Mouse (Mus musculus) bone marrow macrophage, adult 2 months (primary cell): ENCODE results near the gene Ifna14. TPM values are rescaled to one million over a fixed set of nuclear protein-coding genes. Genes with fewer than 3 reads are reported as not detected.

ENCODE experiments used
- H3K27ac ChIP-seq: 2 replicates; pipeline ENCODE4 v1.5.1; 2012; ENCODE audit warnings: low read depth, low read length; ENCODE audit not compliant: insufficient read depth
- H3K4me1 ChIP-seq: 2 replicates; pipeline ENCODE4 v1.6.1; 2012; ENCODE audit warnings: low read length; ENCODE audit not compliant: control insufficient read depth, insufficient read depth
- H3K4me3 ChIP-seq: 2 replicates; pipeline ENCODE4 v1.5.1; 2012; ENCODE audit warnings: mild to moderate bottlenecking, low read length, moderate library complexity; ENCODE audit not compliant: insufficient read depth
- CTCF ChIP-seq: IDR thresholded peaks from 2 replicates; pipeline ENCODE4 v1.5.1; 2012; ENCODE audit warnings: low read depth, mild to moderate bottlenecking, low read length, moderate library complexity
- POLR2A ChIP-seq: IDR thresholded peaks from 2 replicates; pipeline ENCODE4 v1.6.1; 2012; ENCODE audit warnings: mild to moderate bottlenecking, low read depth, low read length, borderline replicate concordance
- polyA plus RNA-seq: library from polyadenylated mRNA; stranded (reverse); fragments of >200 nt; gene quantifications from 2 replicates; pipeline ENCODE4 v1.2.4, GENCODE M21; 2012; ENCODE audit not compliant: missing spikeins, insufficient read depth, insufficient read length

Gene Ifna14
- polyA plus RNA-seq, 1 experiment: not detected

GRCm38 (mm10) chr4:88535742-88536141 lies 35.9 kb downstream of the Ifna14 start:
- TF ChIP-seq POLR2A: no peak
- no peak for TF ChIP-seq CTCF
- H3K27ac ChIP-seq: no peak overlapping the region

DNA sequence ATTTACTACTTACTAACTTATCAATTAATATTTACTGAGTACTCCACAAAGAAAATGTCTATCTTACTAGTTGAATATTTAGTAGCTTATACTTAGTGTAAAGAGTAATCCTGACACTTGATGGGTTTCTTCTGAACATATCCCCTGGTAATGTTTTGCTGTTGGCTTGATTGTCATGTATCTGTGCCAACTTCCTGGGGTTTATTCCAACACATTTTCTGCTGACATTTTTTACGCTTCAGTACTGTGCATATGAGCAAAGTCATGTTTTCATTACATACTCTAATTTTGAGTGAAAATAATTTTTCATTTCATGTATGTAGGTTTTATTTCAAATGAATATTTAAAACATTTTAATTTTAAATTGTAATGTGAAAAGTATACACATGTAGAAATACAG lies 36.7 kb downstream of the Ifna14 start:
- no peak overlapping the region for H3K4me3 ChIP-seq
- peaks cover 18% of the 10 kb centered on the region for H3K4me1 ChIP-seq
- no peak for TF ChIP-seq POLR2A
- TF ChIP-seq CTCF: no peak
- H3K27ac ChIP-seq: no peak overlapping the region

More at GRCm38 (mm10) chr4:88535742-88536141, 35.9 kb downstream of the Ifna14 start:
- Histone ChIP-seq H3K4me3 (no peak overlapping the region), H3K4me1 (peaks cover 15% of the 10 kb centered on the region)

GRCm38 (mm10) chr4:88533499-88533898 lies 38.1 kb downstream of the Ifna14 start:
- no peak overlapping the region for H3K27ac ChIP-seq
- TF ChIP-seq POLR2A (no peak), CTCF (no peak)

GRCm38 (mm10) chr4:88530892-88531291 lies 40.7 kb downstream of the Ifna14 start:
- TF ChIP-seq CTCF: no peak
- TF ChIP-seq POLR2A: no peak
- H3K27ac ChIP-seq: no peak overlapping the region
- H3K4me3 ChIP-seq: no peak overlapping the region
- peaks cover 7% of the 10 kb centered on the region for H3K4me1 ChIP-seq

More at GRCm38 (mm10) chr4:88533499-88533898, 38.1 kb downstream of the Ifna14 start:
- Histone ChIP-seq H3K4me3 (no peak overlapping the region), H3K4me1 (peaks cover 18% of the 10 kb centered on the region)

GRCm38 (mm10) chr4:88530271-88530670 lies 41.3 kb downstream of the Ifna14 start:
- Histone ChIP-seq H3K4me3 (no peak overlapping the region), H3K27ac (no peak overlapping the region), H3K4me1 (peaks cover 5% of the 10 kb centered on the region)
- TF ChIP-seq CTCF (no peak), POLR2A (no peak)

DNA sequence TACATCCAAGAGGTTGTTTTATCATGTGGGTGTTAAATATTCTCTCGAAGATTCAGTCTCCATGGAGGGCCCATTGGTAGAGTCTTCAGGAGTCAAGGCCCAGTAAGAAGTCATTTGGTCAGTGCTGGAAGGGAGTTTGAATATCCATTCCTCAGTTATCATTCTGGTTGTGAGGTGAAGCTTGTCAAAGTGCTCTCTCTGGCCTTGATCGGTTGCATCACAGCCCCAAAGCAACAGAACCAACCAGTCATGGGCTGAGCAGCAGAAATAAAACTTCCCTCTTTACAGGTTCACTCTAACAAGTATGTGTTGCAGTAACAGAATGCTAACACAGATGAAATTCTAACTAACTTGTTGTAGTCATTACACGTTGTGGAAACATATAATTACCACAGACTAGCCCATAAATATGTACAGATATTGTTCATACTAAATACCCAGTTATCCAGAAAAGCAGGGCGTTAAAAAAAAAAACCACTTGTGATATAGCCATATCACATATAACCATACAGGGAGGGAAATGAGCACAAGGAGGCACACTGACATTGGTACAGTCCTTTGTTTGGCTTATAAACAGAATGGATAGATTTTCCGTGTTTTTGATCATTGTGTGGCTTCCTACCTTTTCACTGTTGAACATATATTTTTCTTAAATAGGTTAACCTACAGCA lies 45.1 kb downstream of the Ifna14 start:
- H3K4me1 ChIP-seq: peaks cover 14% of the 10 kb centered on the region
- H3K27ac ChIP-seq: no peak overlapping the region
- H3K4me3 ChIP-seq: no peak overlapping the region
- TF ChIP-seq CTCF: no peak
- TF ChIP-seq POLR2A: no peak

- H3K27ac ChIP-seq: no peak overlapping the region
- TF ChIP-seq POLR2A (no peak), CTCF (no peak)
- no peak overlapping the region for H3K4me3 ChIP-seq
- peaks cover 13% of the 10 kb centered on the region for H3K4me1 ChIP-seq
Observed at GRCm38 (mm10) chr4:88525393-88525792, 46.2 kb downstream of the Ifna14 start.

GRCm38 (mm10) chr4:88523241-88523640 lies 48.4 kb downstream of the Ifna14 start:
- Histone ChIP-seq H3K27ac (no peak overlapping the region), H3K4me3 (no peak overlapping the region), H3K4me1 (peaks cover 11% of the 10 kb centered on the region)
- no peak for TF ChIP-seq POLR2A
- no peak for TF ChIP-seq CTCF

GRCm38 (mm10) chr4:88522674-88523073 lies 48.9 kb downstream of the Ifna14 start, which contains the start of gene Ifnb1:
Gene Ifnb1, minus strand, starts transcription at chr4:88522774.
- Histone ChIP-seq H3K27ac (no peak within 1 kb of the TSS), H3K4me1 (peaks cover 11% of the 10 kb centered on the region), H3K4me3 (no peak within 1 kb of the TSS)
- TF ChIP-seq CTCF: no peak
- TF ChIP-seq POLR2A: no peak

Other genes starting within 250 kb of the Ifna14 start
- gene Hacd4, start 132.9 kb downstream of the Ifna14 start, polyA plus RNA-seq: 121 and 136 TPM in 2 replicates
- not detected in 2 replicates for gene Ifnb1, start 49.0 kb downstream of the Ifna14 start, polyA plus RNA-seq
- gene Ifna15, start 13.6 kb downstream of the Ifna14 start, polyA plus RNA-seq: not detected in 2 replicates
- gene Ifna9, start 20.6 kb upstream of the Ifna14 start, polyA plus RNA-seq: not detected in 2 replicates
- gene Ifna12, start 31.6 kb upstream of the Ifna14 start, polyA plus RNA-seq: not detected in 2 replicates
- gene C87499, start 62.6 kb upstream of the Ifna14 start, polyA plus RNA-seq: not detected in 2 replicates
- gene Ifna13, start 72.7 kb upstream of the Ifna14 start, polyA plus RNA-seq: not detected in 2 replicates
- gene Ifna16, start 105.1 kb upstream of the Ifna14 start, polyA plus RNA-seq: not detected in 2 replicates
- not detected in 2 replicates for gene Ifna2, start 112.1 kb upstream of the Ifna14 start, polyA plus RNA-seq
- gene Ifnab, start 119.6 kb upstream of the Ifna14 start, polyA plus RNA-seq: not detected in 2 replicates
- gene Gm26566, start 150.0 kb upstream of the Ifna14 start, polyA plus RNA-seq: not detected in 2 replicates
- 60.5 and 64.8 TPM in 2 replicates for gene Klhl9, start 150.7 kb upstream of the Ifna14 start, polyA plus RNA-seq
- not detected in 2 replicates for gene Gm13271, start 183.1 kb upstream of the Ifna14 start, polyA plus RNA-seq
- gene Gm13283, start 188.3 kb upstream of the Ifna14 start, polyA plus RNA-seq: not detected in 2 replicates
- not detected in 2 replicates for gene Gm13290, start 202.0 kb upstream of the Ifna14 start, polyA plus RNA-seq
- gene Gm13289, start 205.1 kb upstream of the Ifna14 start, polyA plus RNA-seq: not detected in 2 replicates
- gene Gm13272, start 208.1 kb upstream of the Ifna14 start, polyA plus RNA-seq: not detected in 2 replicates
- gene Ifnz, start 210.3 kb upstream of the Ifna14 start, polyA plus RNA-seq: not detected in 2 replicates
- not detected in 2 replicates for gene Gm13276, start 213.9 kb upstream of the Ifna14 start, polyA plus RNA-seq
- gene Gm13277, start 216.8 kb upstream of the Ifna14 start, polyA plus RNA-seq: not detected in 2 replicates
- not detected in 2 replicates for gene Gm13278, start 219.8 kb upstream of the Ifna14 start, polyA plus RNA-seq
- not detected in 2 replicates for gene Gm13275, start 222.7 kb upstream of the Ifna14 start, polyA plus RNA-seq
- gene Gm13279, start 225.6 kb upstream of the Ifna14 start, polyA plus RNA-seq: not detected in 2 replicates
- not detected in 2 replicates for gene Gm13285, start 227.9 kb upstream of the Ifna14 start, polyA plus RNA-seq
- not detected in 2 replicates for gene Gm13287, start 231.5 kb upstream of the Ifna14 start, polyA plus RNA-seq
- gene Gm13288, start 233.7 kb upstream of the Ifna14 start, polyA plus RNA-seq: not detected in 2 replicates
- not detected in 2 replicates for gene Ifna7, start 244.4 kb upstream of the Ifna14 start, polyA plus RNA-seq
- gene Ifna11, start 248.2 kb upstream of the Ifna14 start, polyA plus RNA-seq: not detected in 2 replicates